Comparison of ENCODE assay signal across 22 mouse cellular contexts in the genomic region with DNA sequence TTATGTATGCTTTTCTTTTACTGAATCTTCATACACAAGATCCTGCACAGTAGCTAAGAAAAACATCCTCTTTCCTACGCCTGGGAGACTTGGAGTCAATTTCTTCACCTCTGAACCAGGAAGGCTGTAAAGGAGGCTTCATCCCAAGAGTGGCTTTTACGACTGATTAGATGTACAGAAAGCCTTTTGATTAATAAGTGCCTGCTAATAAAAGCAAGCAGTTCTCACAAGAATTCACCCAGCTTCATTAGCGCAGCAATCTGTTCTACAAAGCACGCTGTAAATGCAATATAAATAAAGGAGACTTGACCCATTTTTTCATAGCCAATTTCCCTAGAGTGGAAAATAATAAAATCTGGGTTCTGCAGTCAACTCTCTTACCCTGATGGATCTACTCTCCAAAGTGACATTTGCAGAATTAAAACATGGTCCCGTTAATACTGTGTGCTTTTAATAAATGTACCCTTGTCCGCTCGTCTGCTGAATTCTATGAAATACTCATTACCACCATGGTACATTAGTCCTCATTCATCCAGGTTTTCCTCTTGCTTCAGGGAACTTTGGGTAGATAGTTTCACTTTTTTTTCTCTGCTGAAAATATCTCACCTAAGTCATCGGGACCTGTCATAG.
DNase-seq lines count a peak whose midpoint lies in the region; ATAC-seq and TF ChIP-seq lines count a peak whose summit lies in the region.
"Had no signal": no experiment of that assay in that cellular context is flagged by ENCODE, and none has a peak within 500 bp of the region (broad histone marks: within the 10 kb centered on the region; RNA-seq: fewer than 3 reads in every experiment).

No protein-coding gene starts in this region.

- H3K4me1 ChIP-seq in midbrain, postnatal 0 days (ENCODE audit: insufficient read depth, low read length) = no peaks in the 10 kb centered on the region
- H3K4me1 ChIP-seq in midbrain, embryonic 16.5 days (ENCODE audit: control insufficient read depth, insufficient read depth, low read length) = no peaks in the 10 kb centered on the region
- no peaks in the 10 kb centered on the region for H3K4me1 ChIP-seq in hindbrain, embryonic 16.5 days (ENCODE audit: control insufficient read depth, insufficient read depth, low read depth, low read length)
- H3K4me1 ChIP-seq: embryonic facial prominence, embryonic 12.5 days; liver, embryonic 15.5 days; stomach, embryonic 15.5 days had no signal

- ATAC-seq in midbrain, postnatal 0 days (ENCODE audit: low FRiP score) = no peak
- ATAC-seq in midbrain, embryonic 16.5 days = no peak
- peak; percentile 68 for ATAC-seq in hindbrain, embryonic 16.5 days
- ATAC-seq: lung, postnatal 0 days had no signal

- DNase-seq in heart, adult 11 months = peak; percentile 44
- no peak for DNase-seq in heart, postnatal 36 days
- DNase-seq in midbrain, postnatal 0 days (ENCODE audit: low spot score) = peak; percentile 60
- DNase-seq in retina, postnatal 1 day = peak; percentile 23
- no peak for DNase-seq in liver
- DNase-seq: adrenal gland, adult 2 months; cerebellum, adult 9-11 months; gastrocnemius, postnatal 14 days; kidney, adult 18-20 months; kidney, postnatal 14 days; layer of hippocampus, postnatal 36 days; right cerebral cortex, postnatal 25 days; thymus, postnatal 14 days had no signal

- H3K36me3 ChIP-seq in midbrain, postnatal 0 days (ENCODE audit: insufficient read depth, low read length) = no peaks in the 10 kb centered on the region
- no peaks in the 10 kb centered on the region for H3K36me3 ChIP-seq in midbrain, embryonic 16.5 days (ENCODE audit: control insufficient read depth, insufficient read depth, low read length)
- H3K36me3 ChIP-seq in hindbrain, embryonic 16.5 days (ENCODE audit: control insufficient read depth, insufficient read depth, low read length) = no peaks in the 10 kb centered on the region
- H3K36me3 ChIP-seq: embryonic facial prominence, embryonic 12.5 days; limb, embryonic 13.5 days; liver, embryonic 15.5 days; stomach, embryonic 15.5 days had no signal

- no peaks in the 10 kb centered on the region for H3K9me3 ChIP-seq in midbrain, postnatal 0 days (ENCODE audit: low read length)
- H3K9me3 ChIP-seq in midbrain, embryonic 16.5 days (replicated peaks; ENCODE audit: control insufficient read depth, low read length, poor library complexity, severe bottlenecking) = peaks cover 4% of the 10 kb centered on the region; the same call in 1 of the 2 replicates
- no peaks in the 10 kb centered on the region for H3K9me3 ChIP-seq in hindbrain, embryonic 16.5 days (ENCODE audit: control insufficient read depth, low read length)
- H3K9me3 ChIP-seq: embryonic facial prominence, embryonic 12.5 days; liver, embryonic 15.5 days; stomach, embryonic 15.5 days had no signal

- WGBS in midbrain, postnatal 0 days = 64% methylated on average over 8 of the region's 8 CpGs
- 60% methylated on average over 8 of the region's 8 CpGs for WGBS in midbrain, embryonic 16.5 days
- WGBS in hindbrain, embryonic 16.5 days = 56% methylated on average over 8 of the region's 8 CpGs

- no peak overlapping the region for H3K9ac ChIP-seq in midbrain, postnatal 0 days (replicated peaks; ENCODE audit: low read length, poor library complexity, severe bottlenecking)
- no peak overlapping the region for H3K9ac ChIP-seq in midbrain, embryonic 16.5 days (ENCODE audit: low read depth, low read length)
- no peak overlapping the region for H3K9ac ChIP-seq in hindbrain, embryonic 16.5 days (ENCODE audit: low read depth, low read length)
- H3K9ac ChIP-seq: embryonic facial prominence, embryonic 12.5 days; limb, embryonic 13.5 days; liver, embryonic 15.5 days; stomach, embryonic 15.5 days had no signal

- intact Hi-C loops in heart, postnatal 36 days (cut with DNase I) = no loop called here

- H3K4me2 ChIP-seq in midbrain, postnatal 0 days (ENCODE audit: low read depth, low read length, poor library complexity, severe bottlenecking) = no peak overlapping the region
- no peak overlapping the region for H3K4me2 ChIP-seq in midbrain, embryonic 16.5 days (ENCODE audit: low read length)
- no peak overlapping the region for H3K4me2 ChIP-seq in hindbrain, embryonic 16.5 days (ENCODE audit: low read length)
- H3K4me2 ChIP-seq: embryonic facial prominence, embryonic 12.5 days; limb, embryonic 13.5 days; liver, embryonic 15.5 days; stomach, embryonic 15.5 days had no signal

- no peak overlapping the region for H3K4me3 ChIP-seq in midbrain, postnatal 0 days (ENCODE audit: low read depth, low read length)
- no peak overlapping the region for H3K4me3 ChIP-seq in midbrain, embryonic 16.5 days (ENCODE audit: low read depth, low read length)
- H3K4me3 ChIP-seq in hindbrain, embryonic 16.5 days (ENCODE audit: low read length) = no peak overlapping the region
- H3K4me3 ChIP-seq: embryonic facial prominence, embryonic 12.5 days; erythroblast, embryonic 14.5 days; layer of hippocampus, adult 2 months; limb, embryonic 13.5 days; liver, embryonic 15.5 days; stomach, embryonic 15.5 days had no signal

- no peak for TF ChIP-seq CTCF in midbrain, postnatal 0 days (IDR thresholded peaks at IDR 0.05)

- no peaks in the 10 kb centered on the region for H3K27me3 ChIP-seq in midbrain, postnatal 0 days (ENCODE audit: insufficient read depth, low read length)
- H3K27me3 ChIP-seq in midbrain, embryonic 16.5 days (ENCODE audit: control insufficient read depth, insufficient read depth, low read depth, low read length) = no peaks in the 10 kb centered on the region
- no peaks in the 10 kb centered on the region for H3K27me3 ChIP-seq in hindbrain, embryonic 16.5 days (replicated peaks; ENCODE audit: control insufficient read depth, insufficient read depth, low read length)
- H3K27me3 ChIP-seq: embryonic facial prominence, embryonic 12.5 days; limb, embryonic 13.5 days; liver, embryonic 15.5 days; stomach, embryonic 15.5 days had no signal

- H3K27ac ChIP-seq in midbrain, postnatal 0 days (ENCODE audit: low read depth, low read length) = no peak overlapping the region
- H3K27ac ChIP-seq in midbrain, embryonic 16.5 days (ENCODE audit: low read length) = no peak overlapping the region
- H3K27ac ChIP-seq in hindbrain, embryonic 16.5 days (ENCODE audit: low read depth, low read length) = no peak overlapping the region
- H3K27ac ChIP-seq: embryonic facial prominence, embryonic 12.5 days; layer of hippocampus, adult 2 months; limb, embryonic 13.5 days; liver, embryonic 15.5 days; stomach, embryonic 15.5 days had no signal

Comparison
In these comparisons a context has a peak if more than half of its experiments do, and no peak if none do; other contexts are left out.
1. DNase-seq: peak in heart, adult 11 months (single experiment), midbrain, postnatal 0 days (single experiment) and retina, postnatal 1 day (single experiment); none in heart, postnatal 36 days (0 of 2) and liver (single experiment).